32 mouse cellular contexts compared by ENCODE assay signal in the genomic region with DNA sequence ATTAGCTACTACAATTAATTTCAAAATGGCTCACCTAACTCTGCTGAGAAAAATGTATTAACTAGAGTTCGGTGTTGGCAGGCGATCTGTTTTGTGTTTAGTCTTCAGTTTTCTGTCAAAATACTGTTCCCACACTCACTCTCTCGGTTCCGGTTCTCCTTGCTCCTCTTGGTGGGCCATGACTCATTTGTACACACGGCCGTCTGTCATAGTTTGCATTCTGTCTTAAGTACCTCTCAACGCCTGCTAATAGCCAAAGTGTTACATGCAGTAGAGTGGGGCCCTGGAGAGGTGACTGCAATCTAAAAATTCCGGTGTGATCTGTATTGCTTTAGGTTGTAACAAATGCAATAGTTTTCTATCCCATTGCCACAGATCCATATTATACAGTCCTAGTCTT. TPM values are rescaled to one million over a fixed set of nuclear protein-coding genes. Genes with fewer than 3 reads are reported as not detected.
DNase-seq lines count a peak whose midpoint lies in the region; ATAC-seq and TF ChIP-seq lines count a peak whose summit lies in the region.
"Had no signal": no experiment of that assay in that cellular context is flagged by ENCODE, and none has a peak within 500 bp of the region (broad histone marks: within the 10 kb centered on the region; RNA-seq: fewer than 3 reads in every experiment).

No protein-coding gene starts in this region.

- peaks cover 20% of the 10 kb centered on the region for H3K4me1 ChIP-seq in heart, embryonic 13.5 days
- H3K4me1 ChIP-seq in lung, embryonic 16.5 days (replicated peaks; ENCODE audit: control insufficient read depth, insufficient read depth, low read length): peaks cover 5% of the 10 kb centered on the region; the same call in 1 of the 2 replicates
- no peaks in the 10 kb centered on the region for H3K4me1 ChIP-seq in forebrain, embryonic 11.5 days (replicated peaks; ENCODE audit: control insufficient read depth, insufficient read depth, low read length)
- no peaks in the 10 kb centered on the region for H3K4me1 ChIP-seq in cerebellum, adult 2 months (ENCODE audit: control insufficient read depth, insufficient read depth, low read length)
- H3K4me1 ChIP-seq: forebrain, embryonic 15.5 days; hindbrain, embryonic 15.5 days; intestine, embryonic 15.5 days; limb, embryonic 12.5 days; lung, embryonic 15.5 days; neural tube, embryonic 12.5 days had no signal

- no peak overlapping the region for H3K4me3 ChIP-seq in heart, embryonic 13.5 days
- no peak overlapping the region for H3K4me3 ChIP-seq in lung, embryonic 16.5 days (ENCODE audit: low read length)
- H3K4me3 ChIP-seq in forebrain, embryonic 11.5 days (ENCODE audit: low read depth, low read length): no peak overlapping the region
- no peak overlapping the region for H3K4me3 ChIP-seq in cerebellum, adult 2 months (replicated peaks; ENCODE audit: insufficient read depth, low read depth, low read length)
- H3K4me3 ChIP-seq: forebrain, embryonic 15.5 days; hindbrain, embryonic 15.5 days; intestine, embryonic 15.5 days; limb, embryonic 12.5 days; lung, embryonic 15.5 days; neural tube, embryonic 12.5 days had no signal

- no peak overlapping the region for H3K27ac ChIP-seq in heart, embryonic 13.5 days (replicated peaks)
- no peak overlapping the region for H3K27ac ChIP-seq in lung, embryonic 16.5 days (ENCODE audit: low read length)
- no peak overlapping the region for H3K27ac ChIP-seq in forebrain, embryonic 11.5 days (ENCODE audit: low read depth, low read length)
- no peak overlapping the region for H3K27ac ChIP-seq in cerebellum, adult 2 months (ENCODE audit: insufficient read depth, low read length)
- H3K27ac ChIP-seq: forebrain, embryonic 15.5 days; hindbrain, embryonic 15.5 days; intestine, embryonic 15.5 days; limb, embryonic 12.5 days; lung, embryonic 15.5 days; neural tube, embryonic 12.5 days had no signal

- DNase-seq in heart, postnatal 14 days: no peak
- DNase-seq in 3T3-L1 (ENCODE audit: low read depth, low spot score): peak; percentile 7
- DNase-seq in brain, adult 2 months (ENCODE audit: low read depth, low spot score): peak; percentile 54
- DNase-seq in natural killer cell, adult 2 months (ENCODE audit: low spot score in 2 of 2): no peak
- no peak for DNase-seq in forebrain, embryonic 11.5 days (ENCODE audit: low spot score)
- no peak for DNase-seq in cerebellum, adult 2 months
- DNase-seq: adrenal gland, postnatal 10 days; cerebellum, adult 8-10 months; gastrocnemius, postnatal 14 days; kidney, adult 8-10 months; kidney, postnatal 10 days; midbrain, embryonic 14.5 days; retina, postnatal 1 day; right cerebral cortex, postnatal 25 days; spleen, adult 18-20 months had no signal

- peaks cover 8% of the 10 kb centered on the region; the same call in 1 of the 2 replicates for H3K27me3 ChIP-seq in heart, embryonic 13.5 days (replicated peaks)
- no peaks in the 10 kb centered on the region for H3K27me3 ChIP-seq in lung, embryonic 16.5 days (ENCODE audit: control insufficient read depth, insufficient read depth, low read depth, low read length)
- H3K27me3 ChIP-seq in forebrain, embryonic 11.5 days (ENCODE audit: control insufficient read depth, insufficient read depth, low read length): no peaks in the 10 kb centered on the region
- H3K27me3 ChIP-seq in cerebellum, adult 2 months (ENCODE audit: control insufficient read depth, insufficient read depth, low read length): no peaks in the 10 kb centered on the region
- H3K27me3 ChIP-seq: forebrain, embryonic 15.5 days; hindbrain, embryonic 15.5 days; intestine, embryonic 15.5 days; neural tube, embryonic 12.5 days had no signal

- intact Hi-C loops in heart, postnatal 14 days (cut with DNase I): no loop called here

- TF ChIP-seq CTCF in cerebellum, adult 2 months (IDR thresholded peaks at IDR 0.05; ENCODE audit: borderline replicate concordance, insufficient read depth, low read depth, low read length): no peak

- H3K4me2 ChIP-seq in heart, embryonic 13.5 days: peak overlapping the region; percentile 43
- H3K4me2 ChIP-seq in lung, embryonic 16.5 days (ENCODE audit: low read depth, low read length): no peak overlapping the region
- H3K4me2 ChIP-seq in forebrain, embryonic 11.5 days (ENCODE audit: low read depth, low read length, severe bottlenecking): no peak overlapping the region
- H3K4me2 ChIP-seq: forebrain, embryonic 15.5 days; hindbrain, embryonic 15.5 days; intestine, embryonic 15.5 days; limb, embryonic 12.5 days; liver, embryonic 11.5 days; lung, embryonic 15.5 days; neural tube, embryonic 12.5 days had no signal

- WGBS in heart, embryonic 13.5 days: 39% methylated on average over 8 of the region's 8 CpGs
- WGBS in lung, embryonic 16.5 days: 35% methylated on average over 8 of the region's 8 CpGs
- 85% methylated on average over 8 of the region's 8 CpGs for WGBS in forebrain, embryonic 11.5 days
- WGBS in cerebellum, adult 2 months: 89% methylated on average over 8 of the region's 8 CpGs

- no peaks in the 10 kb centered on the region for H3K9me3 ChIP-seq in heart, embryonic 13.5 days
- no peaks in the 10 kb centered on the region for H3K9me3 ChIP-seq in lung, embryonic 16.5 days (ENCODE audit: control insufficient read depth, low read length)
- no peaks in the 10 kb centered on the region for H3K9me3 ChIP-seq in forebrain, embryonic 11.5 days (ENCODE audit: control insufficient read depth, low read length)
- H3K9me3 ChIP-seq: forebrain, embryonic 15.5 days; hindbrain, embryonic 15.5 days; intestine, embryonic 15.5 days; limb, embryonic 12.5 days; lung, embryonic 15.5 days; neural tube, embryonic 12.5 days had no signal

- H3K36me3 ChIP-seq in heart, embryonic 13.5 days: no peaks in the 10 kb centered on the region
- no peaks in the 10 kb centered on the region for H3K36me3 ChIP-seq in lung, embryonic 16.5 days (ENCODE audit: control insufficient read depth, insufficient read depth, low read length)
- H3K36me3 ChIP-seq in forebrain, embryonic 11.5 days (ENCODE audit: control insufficient read depth, insufficient read depth, low read length): no peaks in the 10 kb centered on the region
- H3K36me3 ChIP-seq: forebrain, embryonic 15.5 days; hindbrain, embryonic 15.5 days; intestine, embryonic 15.5 days; limb, embryonic 12.5 days; lung, embryonic 15.5 days; neural tube, embryonic 12.5 days had no signal

- peak; percentile 37; the same call in 1 of the 2 replicates for ATAC-seq in heart, embryonic 13.5 days (ENCODE audit: extremely low read depth, insufficient number of reproducible peaks, low FRiP score, low TSS enrichment)
- peak; percentile 51; the same call in 1 of the 2 replicates for ATAC-seq in lung, embryonic 16.5 days (ENCODE audit: low read depth)
- no peak for ATAC-seq in forebrain, embryonic 11.5 days (replicated peaks; ENCODE audit: low FRiP score)
- ATAC-seq: activated CD4-positive, CD25-positive, alpha-beta regulatory T cell, adult 4 months; forebrain, embryonic 15.5 days; intestine, embryonic 15.5 days had no signal

- no peak for TF ChIP-seq POLR2A in cerebellum, adult 2 months (IDR thresholded peaks at IDR 0.05; ENCODE audit: borderline replicate concordance, insufficient read depth, low read length)

- H3K9ac ChIP-seq in heart, embryonic 13.5 days: no peak overlapping the region
- no peak overlapping the region for H3K9ac ChIP-seq in lung, embryonic 16.5 days (ENCODE audit: low read length)
- no peak overlapping the region for H3K9ac ChIP-seq in forebrain, embryonic 11.5 days (ENCODE audit: low read length)
- H3K9ac ChIP-seq: forebrain, embryonic 15.5 days; hindbrain, embryonic 15.5 days; intestine, embryonic 15.5 days; limb, embryonic 12.5 days; lung, embryonic 15.5 days; neural tube, embryonic 12.5 days had no signal

RNA-seq across cellular contexts. Expression of a gene that starts 12.3 kb away (rescaled TPM):
- 7.0 and 8.3 TPM in 2 replicates for polyA plus RNA-seq in heart, embryonic 13.5 days (2015; fragmentation: Nextera tagmentation; extraction: Ambion mirVana)
- 1 to 10 TPM; 2.1 to 2.9 TPM for total RNA-seq in heart, postnatal 14 days (2021)
- 14.7 and 15.5 TPM in 2 replicates for polyA plus RNA-seq in lung, embryonic 16.5 days (2015; fragmentation: Nextera tagmentation; extraction: Ambion mirVana)
- 15.6 and 17.2 TPM in 2 replicates for polyA plus RNA-seq in forebrain, embryonic 11.5 days (2014; fragmentation: Nextera tagmentation; extraction: Ambion mirVana)
- polyA plus RNA-seq in cerebellum, adult 2 months (2012; rRNA removed): 11.7 and 11.8 TPM in 2 replicates

RNA-seq across cellular contexts. Expression of a gene that starts 12.6 kb away (rescaled TPM):
- polyA plus RNA-seq in heart, embryonic 13.5 days (2015; fragmentation: Nextera tagmentation; extraction: Ambion mirVana): 0.08 TPM in 1 of 2 replicates, not detected in the other
- total RNA-seq in heart, postnatal 14 days (2021): under 1 TPM in 1 of 2 experiments, not detected in 1; 0.22 TPM
- 0.23 TPM in 1 of 2 replicates, not detected in the other for polyA plus RNA-seq in lung, embryonic 16.5 days (2015; fragmentation: Nextera tagmentation; extraction: Ambion mirVana)
- polyA plus RNA-seq in forebrain, embryonic 11.5 days (2014; fragmentation: Nextera tagmentation; extraction: Ambion mirVana): 0.28 and 1.0 TPM in 2 replicates
- polyA plus RNA-seq in cerebellum, adult 2 months (2012; rRNA removed): 4.5 and 6.5 TPM in 2 replicates
- total RNA-seq: adrenal gland, postnatal 10 days; gastrocnemius, postnatal 14 days; hematopoietic stem cell, adult 5-6 weeks; megakaryocyte-erythroid progenitor cell, adult 5-6 weeks had no signal
- polyA plus RNA-seq: activated CD4-positive, CD25-positive, alpha-beta regulatory T cell, adult 4 months; C2C12; liver, embryonic 11.5 days; urinary bladder, adult 2 months had no signal

RNA-seq across cellular contexts. Expression of a gene that starts 34.7 kb away (rescaled TPM):
- polyA plus RNA-seq in heart, embryonic 13.5 days (2015; fragmentation: Nextera tagmentation; extraction: Ambion mirVana): 0.15 TPM in 2 replicates
- not detected for total RNA-seq in heart, postnatal 14 days (2021)
- not detected in 2 replicates for polyA plus RNA-seq in lung, embryonic 16.5 days (2015; fragmentation: Nextera tagmentation; extraction: Ambion mirVana)
- polyA plus RNA-seq in forebrain, embryonic 11.5 days (2014; fragmentation: Nextera tagmentation; extraction: Ambion mirVana): 0.07 TPM in 1 of 2 replicates, not detected in the other
- polyA plus RNA-seq in cerebellum, adult 2 months (2012; rRNA removed): 1.4 and 3.0 TPM in 2 replicates
- total RNA-seq: gastrocnemius, postnatal 14 days had no signal
- polyA plus RNA-seq: activated CD4-positive, CD25-positive, alpha-beta regulatory T cell, adult 4 months; C2C12; embryonic facial prominence, embryonic 14.5 days; lung, embryonic 15.5 days; midbrain, embryonic 14.5 days; neural tube, embryonic 12.5 days; urinary bladder, adult 2 months had no signal

RNA-seq across cellular contexts. Expression of a gene that starts 47.3 kb away (rescaled TPM):
- polyA plus RNA-seq in heart, embryonic 13.5 days (2015; fragmentation: Nextera tagmentation; extraction: Ambion mirVana): 2.1 and 8.2 TPM in 2 replicates
- under 1 TPM in 1 of 2 experiments, not detected in 1; 0.61 TPM for total RNA-seq in heart, postnatal 14 days (2021)
- polyA plus RNA-seq in lung, embryonic 16.5 days (2015; fragmentation: Nextera tagmentation; extraction: Ambion mirVana): 0.64 and 3.4 TPM in 2 replicates
- 3.6 and 3.9 TPM in 2 replicates for polyA plus RNA-seq in forebrain, embryonic 11.5 days (2014; fragmentation: Nextera tagmentation; extraction: Ambion mirVana)
- polyA plus RNA-seq in cerebellum, adult 2 months (2012; rRNA removed): 0.08 and 0.11 TPM in 2 replicates
- total RNA-seq: gastrocnemius, postnatal 14 days; left cerebral cortex, postnatal 10 days had no signal
- polyA plus RNA-seq: activated CD4-positive, CD25-positive, alpha-beta regulatory T cell, adult 4 months; C2C12 had no signal

RNA-seq across cellular contexts. Expression of a gene that starts 51.4 kb away (rescaled TPM):
- polyA plus RNA-seq in heart, embryonic 13.5 days (2015; fragmentation: Nextera tagmentation; extraction: Ambion mirVana): not detected in 2 replicates
- not detected for total RNA-seq in heart, postnatal 14 days (2021)
- polyA plus RNA-seq in lung, embryonic 16.5 days (2015; fragmentation: Nextera tagmentation; extraction: Ambion mirVana): not detected in 2 replicates
- not detected in 2 replicates for polyA plus RNA-seq in forebrain, embryonic 11.5 days (2014; fragmentation: Nextera tagmentation; extraction: Ambion mirVana)
- not detected in 2 replicates for polyA plus RNA-seq in cerebellum, adult 2 months (2012; rRNA removed)
- total RNA-seq: adrenal gland, postnatal 10 days; gastrocnemius, postnatal 14 days; hematopoietic stem cell, adult 5-6 weeks; layer of hippocampus, postnatal 25 days; left cerebral cortex, postnatal 10 days; megakaryocyte-erythroid progenitor cell, adult 5-6 weeks had no signal
- polyA plus RNA-seq: activated CD4-positive, CD25-positive, alpha-beta regulatory T cell, adult 4 months; C2C12; embryonic facial prominence, embryonic 14.5 days; forebrain, embryonic 15.5 days; hindbrain, embryonic 15.5 days; intestine, embryonic 15.5 days; limb, embryonic 12.5 days; liver, embryonic 11.5 days; lung, embryonic 15.5 days; midbrain, embryonic 14.5 days; neural tube, embryonic 12.5 days; urinary bladder, adult 2 months had no signal

Comparison
In these comparisons a context has a peak if more than half of its experiments do, and no peak if none do; other contexts are left out.
1. DNase-seq: peak in 3T3-L1 (single experiment) and brain, adult 2 months (single experiment); none in heart, postnatal 14 days (0 of 2), natural killer cell, adult 2 months (0 of 2), forebrain, embryonic 11.5 days (single experiment) and cerebellum, adult 2 months (0 of 2).